Comparison of ENCODE assay signal across 8 mouse cellular contexts in genomic region chr17:46554977-46555672, GRCm38 (mm10). TPM values are rescaled to one million over a fixed set of nuclear protein-coding genes. Genes with fewer than 3 reads are reported as not detected.
DNase-seq lines count a peak whose midpoint lies in the region; TF ChIP-seq lines count a peak whose summit lies in the region.

No protein-coding gene starts in this region.

- TF ChIP-seq CTCF in spleen, adult 2 months (IDR thresholded peaks at IDR 0.05; ENCODE audit: extremely low read depth, insufficient read depth, insufficient read length, insufficient replicate concordance) = no peak

- peaks cover 13% of the 10 kb centered on the region for H3K36me3 ChIP-seq in spleen, adult 2 months (ENCODE audit: control insufficient read depth, insufficient read depth, low read length)

- H3K27ac ChIP-seq in spleen, adult 2 months (ENCODE audit: insufficient read depth, low read length) = peak overlapping the region; percentile 86

- H3K4me1 ChIP-seq in spleen, adult 2 months (ENCODE audit: control insufficient read depth, insufficient read depth, insufficient read length) = peaks cover 8% of the 10 kb centered on the region; the same call in 1 of the 2 replicates

- peak; percentile 60 to 66 for DNase-seq in right cerebral cortex, postnatal 10 days (ENCODE audit: low spot score in 2 of 2)
- no peak for DNase-seq in right cerebral cortex, postnatal 36 days (ENCODE audit: low spot score in 2 of 2)
- peak; percentile 35 to 60 for DNase-seq in cerebellum, adult 18-20 months
- DNase-seq in gastrocnemius, postnatal 10 days = peak; percentile 67
- DNase-seq in kidney, adult 8-10 months = peak; percentile 24 to 31
- DNase-seq in lung, postnatal 10 days = peak; percentile 57
- DNase-seq in spleen, adult 2 months (ENCODE audit: low read depth in 1 of 2, low spot score in 2 of 2) = peak in 1 of 2 experiments; percentile 38
- no peak for DNase-seq in c-Kit-positive CD71-positive TER-119-positive erythroid progenitor cells, embryonic 14.5 days (ENCODE audit: low spot score)

- TF ChIP-seq POLR2A in spleen, adult 2 months (IDR thresholded peaks at IDR 0.05; ENCODE audit: low read depth, low read length) = no peak

- H3K27me3 ChIP-seq in spleen, adult 2 months (ENCODE audit: control insufficient read depth, insufficient read depth, low read length) = 0 out of 2 replicates have a peak, but pooled peaks cover 2% of the 10 kb centered on the region

- H3K4me3 ChIP-seq in spleen, adult 2 months (ENCODE audit: extremely low read depth, insufficient read depth, insufficient read length) = peak overlapping the region; percentile 80

- under 1% methylated on average over 73 of the region's 75 CpGs for WGBS in spleen, adult 2 months

RNA-seq across cellular contexts. Expression of gene Srf, which starts 0.8 kb away (rescaled TPM):
- 10 to 100 TPM; 66.9 to 75.5 TPM for total RNA-seq in gastrocnemius, postnatal 10 days (2021)
- 146 and 226 TPM in 2 replicates for polyA plus RNA-seq in spleen, adult 2 months (2012; rRNA removed)

RNA-seq across cellular contexts. Expression of gene Cul9, which starts 8.9 kb away (rescaled TPM):
- 10 to 100 TPM; 11.3 to 11.5 TPM for total RNA-seq in gastrocnemius, postnatal 10 days (2021)
- 16.2 and 19.4 TPM in 2 replicates for polyA plus RNA-seq in spleen, adult 2 months (2012; rRNA removed)

RNA-seq across cellular contexts. Expression of gene Dnph1, which starts 58.6 kb away (rescaled TPM):
- 1 to 10 TPM; 4.9 to 5.2 TPM for total RNA-seq in gastrocnemius, postnatal 10 days (2021)
- polyA plus RNA-seq in spleen, adult 2 months (2012; rRNA removed) = 2.3 and 3.6 TPM in 2 replicates

Comparison
In these comparisons a context has a peak if more than half of its experiments do, and no peak if none do; other contexts are left out.
1. DNase-seq: peak in right cerebral cortex, postnatal 10 days (2 of 2), cerebellum, adult 18-20 months (2 of 2), gastrocnemius, postnatal 10 days (single experiment), kidney, adult 8-10 months (2 of 2) and lung, postnatal 10 days (single experiment); none in right cerebral cortex, postnatal 36 days (0 of 2) and c-Kit-positive CD71-positive TER-119-positive erythroid progenitor cells, embryonic 14.5 days (single experiment).